In genomic region chr16:43882329-43882728, GRCm38 (mm10) we compare ENCODE assay signal across 28 mouse cellular contexts. TPM values are rescaled to one million over a fixed set of nuclear protein-coding genes. Genes with fewer than 3 reads are reported as not detected.
DNase-seq lines count a peak whose midpoint lies in the region; ATAC-seq lines count a peak whose summit lies in the region.
"Had no signal": no experiment of that assay in that cellular context is flagged by ENCODE, and none has a peak within 500 bp of the region (broad histone marks: within the 10 kb centered on the region; RNA-seq: fewer than 3 reads in every experiment).

No protein-coding gene starts in this region.

- H3K4me2 ChIP-seq in midbrain, embryonic 11.5 days = no peak overlapping the region
- H3K4me2 ChIP-seq in hindbrain, embryonic 13.5 days = no peak overlapping the region
- H3K4me2 ChIP-seq: embryonic facial prominence, embryonic 13.5 days; heart, embryonic 15.5 days; hindbrain, embryonic 12.5 days; kidney, embryonic 15.5 days; liver, embryonic 12.5 days; midbrain, embryonic 15.5 days had no signal

- H3K27ac ChIP-seq in midbrain, embryonic 11.5 days (ENCODE audit: low read depth, low read length) = no peak overlapping the region
- no peak overlapping the region for H3K27ac ChIP-seq in hindbrain, embryonic 13.5 days
- H3K27ac ChIP-seq: embryonic facial prominence, embryonic 13.5 days; forebrain, embryonic 10.5 days; heart, embryonic 10.5 days; heart, embryonic 15.5 days; hindbrain, embryonic 12.5 days; kidney, embryonic 15.5 days; liver, embryonic 12.5 days; midbrain, embryonic 15.5 days had no signal

- 95% methylated on average over 2 of the region's 2 CpGs for WGBS in midbrain, embryonic 11.5 days
- 97% methylated on average over 2 of the region's 2 CpGs for WGBS in hindbrain, embryonic 13.5 days

- no peaks in the 10 kb centered on the region for H3K4me1 ChIP-seq in midbrain, embryonic 11.5 days (ENCODE audit: control insufficient read depth, insufficient read depth, low read length)
- H3K4me1 ChIP-seq in hindbrain, embryonic 13.5 days (replicated peaks) = no peaks in the 10 kb centered on the region
- H3K4me1 ChIP-seq: embryonic facial prominence, embryonic 13.5 days; forebrain, embryonic 10.5 days; heart, embryonic 10.5 days; heart, embryonic 15.5 days; hindbrain, embryonic 12.5 days; kidney, embryonic 15.5 days; liver, embryonic 12.5 days; midbrain, embryonic 15.5 days had no signal

- peak; percentile 50 for DNase-seq in heart, adult 11 months
- DNase-seq in heart, adult 8-10 months (ENCODE audit: low spot score) = no peak
- no peak for DNase-seq in cerebellum, postnatal 25 days
- DNase-seq in midbrain, embryonic 11.5 days (ENCODE audit: low spot score, missing footprints) = no peak
- DNase-seq: adrenal gland, postnatal 14 days; cerebellum, adult 11 months; cerebellum, adult 9-10 months; kidney, adult 11 months; kidney, postnatal 36 days; left cerebral cortex, postnatal 4 days; liver, postnatal 0 days; lung, postnatal 36 days; right cerebral cortex, postnatal 25 days; spleen, adult 18-20 months had no signal

- H3K9ac ChIP-seq in midbrain, embryonic 11.5 days (ENCODE audit: low read length) = no peak overlapping the region
- no peak overlapping the region for H3K9ac ChIP-seq in hindbrain, embryonic 13.5 days
- H3K9ac ChIP-seq: embryonic facial prominence, embryonic 13.5 days; heart, embryonic 15.5 days; hindbrain, embryonic 12.5 days; kidney, embryonic 15.5 days; liver, embryonic 12.5 days; liver, postnatal 0 days; midbrain, embryonic 15.5 days had no signal

- H3K4me3 ChIP-seq in midbrain, embryonic 11.5 days (ENCODE audit: low read depth, low read length) = no peak overlapping the region
- no peak overlapping the region for H3K4me3 ChIP-seq in hindbrain, embryonic 13.5 days
- H3K4me3 ChIP-seq: embryonic facial prominence, embryonic 13.5 days; forebrain, embryonic 10.5 days; heart, embryonic 10.5 days; heart, embryonic 15.5 days; hindbrain, embryonic 12.5 days; kidney, embryonic 15.5 days; liver, embryonic 12.5 days; megakaryocyte, embryonic 14.5 days; midbrain, embryonic 15.5 days had no signal

- no peaks in the 10 kb centered on the region for H3K27me3 ChIP-seq in midbrain, embryonic 11.5 days (ENCODE audit: control insufficient read depth, insufficient read depth, low read length)
- no peaks in the 10 kb centered on the region for H3K27me3 ChIP-seq in hindbrain, embryonic 13.5 days
- H3K27me3 ChIP-seq: embryonic facial prominence, embryonic 13.5 days; heart, embryonic 15.5 days; hindbrain, embryonic 12.5 days; kidney, embryonic 15.5 days; liver, embryonic 12.5 days; megakaryocyte, embryonic 14.5 days; midbrain, embryonic 15.5 days had no signal

- no peaks in the 10 kb centered on the region for H3K9me3 ChIP-seq in midbrain, embryonic 11.5 days (ENCODE audit: control insufficient read depth, low read length)
- no peaks in the 10 kb centered on the region for H3K9me3 ChIP-seq in hindbrain, embryonic 13.5 days
- H3K9me3 ChIP-seq: embryonic facial prominence, embryonic 13.5 days; forebrain, embryonic 10.5 days; G1E; heart, embryonic 10.5 days; heart, embryonic 15.5 days; hindbrain, embryonic 12.5 days; kidney, embryonic 15.5 days; liver, embryonic 12.5 days; megakaryocyte, embryonic 14.5 days; midbrain, embryonic 15.5 days had no signal

- no peaks in the 10 kb centered on the region; the same call in 1 of the 2 replicates for H3K36me3 ChIP-seq in midbrain, embryonic 11.5 days (ENCODE audit: control insufficient read depth, insufficient read depth, low read length)
- H3K36me3 ChIP-seq in hindbrain, embryonic 13.5 days = peaks cover 19% of the 10 kb centered on the region

- ATAC-seq in activated CD4-positive, CD25-positive, alpha-beta regulatory T cell, adult 4 months = peak; percentile 36
- peak; percentile 67 for ATAC-seq in megakaryocyte-erythroid progenitor cell, adult 5-6 weeks (replicated peaks; ENCODE audit: low FRiP score, low TSS enrichment, poor library complexity, severe bottlenecking)
- no peak for ATAC-seq in midbrain, embryonic 11.5 days (ENCODE audit: low FRiP score)
- no peak for ATAC-seq in hindbrain, embryonic 13.5 days (ENCODE audit: low FRiP score)
- ATAC-seq: forebrain, embryonic 16.5 days; liver, embryonic 12.5 days; liver, postnatal 0 days; midbrain, embryonic 15.5 days had no signal

RNA-seq across cellular contexts. Expression of gene Ccdc191, which starts 7.3 kb away (rescaled TPM):
- 10 to 100 TPM in 1 of 4 experiments, 1 to 10 TPM in 3; 2.3 to 10.1 (median 3.4) TPM for total RNA-seq in heart, adult 8-10 months (2022)
- polyA plus RNA-seq in activated CD4-positive, CD25-positive, alpha-beta regulatory T cell, adult 4 months (2017; shearing (Covaris generic)) = 10 to 100 TPM; 10.3 to 11.6 TPM
- 8.3 and 8.8 TPM in 2 replicates for total RNA-seq in megakaryocyte-erythroid progenitor cell, adult 5-6 weeks (2014; fragmentation: Nextera tagmentation)
- total RNA-seq in megakaryocyte-erythroid progenitor cell, adult 5-6 weeks (2017) = 13.8 and 14.5 TPM in 2 replicates
- 14.0 and 17.7 TPM in 2 replicates for polyA plus RNA-seq in midbrain, embryonic 11.5 days (2014; fragmentation: Nextera tagmentation; extraction: Ambion mirVana)
- 10.1 and 12.0 TPM in 2 replicates for polyA plus RNA-seq in hindbrain, embryonic 13.5 days (2015; fragmentation: Nextera tagmentation; extraction: Ambion mirVana)

RNA-seq across cellular contexts. Expression of gene Qtrt2, which starts 44.3 kb away (rescaled TPM):
- 10 to 100 TPM in 3 of 4 experiments, 1 to 10 TPM in 1; 6.4 to 16.6 (median 13.0) TPM for total RNA-seq in heart, adult 8-10 months (2022)
- 10 to 100 TPM; 11.6 to 12.0 TPM for polyA plus RNA-seq in activated CD4-positive, CD25-positive, alpha-beta regulatory T cell, adult 4 months (2017; shearing (Covaris generic))
- 27.8 and 34.7 TPM in 2 replicates for total RNA-seq in megakaryocyte-erythroid progenitor cell, adult 5-6 weeks (2014; fragmentation: Nextera tagmentation)
- total RNA-seq in megakaryocyte-erythroid progenitor cell, adult 5-6 weeks (2017) = 59.7 and 76.6 TPM in 2 replicates
- 39.4 and 39.9 TPM in 2 replicates for polyA plus RNA-seq in midbrain, embryonic 11.5 days (2014; fragmentation: Nextera tagmentation; extraction: Ambion mirVana)
- 20.5 and 22.2 TPM in 2 replicates for polyA plus RNA-seq in hindbrain, embryonic 13.5 days (2015; fragmentation: Nextera tagmentation; extraction: Ambion mirVana)

Comparison
In these comparisons a context has a peak if more than half of its experiments do, and no peak if none do; other contexts are left out.
1. ATAC-seq: peak in activated CD4-positive, CD25-positive, alpha-beta regulatory T cell, adult 4 months (single experiment) and megakaryocyte-erythroid progenitor cell, adult 5-6 weeks (single experiment); none in midbrain, embryonic 11.5 days (single experiment) and hindbrain, embryonic 13.5 days (single experiment).